Mouse (Mus musculus) neural tube, embryonic 12.5 days (tissue): ENCODE measurements around the gene Ston2. TPM values are rescaled to one million over a fixed set of nuclear protein-coding genes. Genes with fewer than 3 reads are reported as not detected.

ENCODE experiments used
- ATAC-seq: fragments of 200-750 bp; cut with Nextera tagmentation; 2 replicates; pipeline ENCODE4 v1.8.0; 2017; ENCODE audit warnings: low read depth, mild to moderate bottlenecking, moderate TSS enrichment, moderate library complexity; ENCODE audit not compliant: low FRiP score
- H3K27ac ChIP-seq: fragments of 300-500 bp; sonication (generic); 2 replicates; pipeline ENCODE4 v1.5.1; 2016
- H3K27me3 ChIP-seq: fragments of 300-500 bp; sonication (generic); replicated peaks from 2 replicates; pipeline ENCODE4 v1.6.1; 2016; ENCODE audit warnings: mild to moderate bottlenecking
- H3K36me3 ChIP-seq: fragments of 300-500 bp; sonication (generic); 2 replicates; pipeline ENCODE4 v1.6.1; 2016; ENCODE audit warnings: mild to moderate bottlenecking
- H3K4me1 ChIP-seq: fragments of 300-500 bp; sonication (generic); 2 replicates; pipeline ENCODE4 v1.6.1; 2016
- H3K4me2 ChIP-seq: fragments of 300-500 bp; sonication (generic); replicated peaks from 2 replicates; pipeline ENCODE4 v1.6.1; 2016; ENCODE audit warnings: mild to moderate bottlenecking
- H3K4me3 ChIP-seq: fragments of 300-500 bp; sonication (generic); 2 replicates; pipeline ENCODE4 v1.5.1; 2016
- H3K9ac ChIP-seq: fragments of 300-500 bp; sonication (generic); 2 replicates; pipeline ENCODE4 v1.6.1; 2016; ENCODE audit warnings: mild to moderate bottlenecking
- H3K9me3 ChIP-seq: fragments of 300-500 bp; sonication (generic); 2 replicates; pipeline ENCODE4 v1.6.1; 2016; ENCODE audit warnings: mild to moderate bottlenecking
- WGBS: fragments of 180-500 bp; shearing (Covaris S2); methylation state at CpG from one replicate; pipeline ENCODE4 v1.1.7; 2016; 5-methylcytosine and 5-hydroxymethylcytosine counted together
- polyA plus RNA-seq: library from polyadenylated mRNA; unstranded; fragments of >200 nt; fragmentation: Nextera tagmentation; extraction: Ambion mirVana; gene quantifications from 2 replicates; pipeline ENCODE4 v1.2.1, GENCODE M21; 2016

Gene Ston2
- 6.7 and 7.9 TPM in 2 replicates for polyA plus RNA-seq

- ATAC-seq = no peak
- H3K27me3 ChIP-seq = no peaks in the 10 kb centered on the region
- no peak within 1 kb of the TSS for H3K9ac ChIP-seq
- H3K4me2 ChIP-seq = no peak within 1 kb of the TSS
- H3K4me1 ChIP-seq = no peaks in the 10 kb centered on the region
- no peak within 1 kb of the TSS for H3K27ac ChIP-seq
- H3K36me3 ChIP-seq = no peaks in the 10 kb centered on the region
- 75% methylated on average over 9 of the region's 9 CpGs for WGBS
- no peaks in the 10 kb centered on the region for H3K9me3 ChIP-seq
- H3K4me3 ChIP-seq = no peak within 1 kb of the TSS
Observed at GRCm38 (mm10) chr12:91787959-91788437, at the start of gene Ston2. TSS of gene Ston2 (minus strand) at chr12:91788387.

GRCm38 (mm10) chr12:91837401-91838065, 49.3 kb upstream of the Ston2 start:
- Histone ChIP-seq H3K9me3 (no peaks in the 10 kb centered on the region), H3K36me3 (peaks cover 74% of the 10 kb centered on the region), H3K27me3 (no peaks in the 10 kb centered on the region), H3K27ac (no peak overlapping the region), H3K4me1 (no peaks in the 10 kb centered on the region), H3K9ac (no peak overlapping the region), H3K4me3 (no peak overlapping the region), H3K4me2 (no peak overlapping the region)
- 90% methylated on average over 7 of the region's 7 CpGs for WGBS
- ATAC-seq = no peak

GRCm38 (mm10) chr12:91833939-91834333, 45.7 kb upstream of the Ston2 start:
- no peaks in the 10 kb centered on the region for H3K9me3 ChIP-seq
- whole genome bisulfite sequencing = 82% methylated on average over 5 of the region's 5 CpGs
- no peak overlapping the region for H3K4me2 ChIP-seq
- no peak for ATAC-seq
- H3K27me3 ChIP-seq = no peaks in the 10 kb centered on the region
- no peaks in the 10 kb centered on the region for H3K4me1 ChIP-seq
- no peak overlapping the region for H3K27ac ChIP-seq
- H3K4me3 ChIP-seq = no peak overlapping the region
- peaks cover 66% of the 10 kb centered on the region for H3K36me3 ChIP-seq
- no peak overlapping the region for H3K9ac ChIP-seq

- Histone ChIP-seq H3K27me3 (no peaks in the 10 kb centered on the region), H3K36me3 (peaks cover 64% of the 10 kb centered on the region), H3K9me3 (no peaks in the 10 kb centered on the region), H3K4me2 (no peak overlapping the region), H3K4me3 (no peak overlapping the region), H3K27ac (no peak overlapping the region), H3K9ac (no peak overlapping the region), H3K4me1 (no peaks in the 10 kb centered on the region)
- 93% methylated on average over 3 of the region's 3 CpGs for WGBS
- ATAC-seq = no peak
Observed at GRCm38 (mm10) chr12:91833237-91833938, 45.2 kb upstream of the Ston2 start.

- H3K27me3 ChIP-seq = no peaks in the 10 kb centered on the region
- H3K36me3 ChIP-seq = peaks cover 55% of the 10 kb centered on the region
- no peak overlapping the region for H3K4me3 ChIP-seq
- no peak overlapping the region for H3K9ac ChIP-seq
- WGBS = 90% methylated on average over 7 of the region's 7 CpGs
- no peak overlapping the region for H3K4me2 ChIP-seq
- no peaks in the 10 kb centered on the region for H3K9me3 ChIP-seq
- no peak overlapping the region for H3K27ac ChIP-seq
- ATAC-seq = no peak
- H3K4me1 ChIP-seq = no peaks in the 10 kb centered on the region
Observed at GRCm38 (mm10) chr12:91831410-91831809, 43.2 kb upstream of the Ston2 start.

- 92% methylated on average over 12 of the region's 12 CpGs for WGBS
- no peaks in the 10 kb centered on the region for H3K9me3 ChIP-seq
- no peak overlapping the region for H3K4me3 ChIP-seq
- no peak overlapping the region for H3K27ac ChIP-seq
- peaks cover 67% of the 10 kb centered on the region for H3K36me3 ChIP-seq
- no peak overlapping the region for H3K4me2 ChIP-seq
- no peak overlapping the region for H3K9ac ChIP-seq
- H3K27me3 ChIP-seq = no peaks in the 10 kb centered on the region
- no peaks in the 10 kb centered on the region for H3K4me1 ChIP-seq
- no peak for ATAC-seq
Observed at GRCm38 (mm10) chr12:91820461-91820860, 32.3 kb upstream of the Ston2 start.

GRCm38 (mm10) chr12:91818726-91819125, 30.5 kb upstream of the Ston2 start:
- WGBS = 93% methylated on average over 4 of the region's 4 CpGs
- Histone ChIP-seq H3K4me3 (no peak overlapping the region), H3K4me2 (no peak overlapping the region), H3K4me1 (no peaks in the 10 kb centered on the region), H3K36me3 (peaks cover 68% of the 10 kb centered on the region), H3K9me3 (no peaks in the 10 kb centered on the region), H3K9ac (no peak overlapping the region), H3K27ac (no peak overlapping the region), H3K27me3 (no peaks in the 10 kb centered on the region)
- ATAC-seq = no peak

- 33% methylated on average over 10 of the region's 10 CpGs for WGBS
- H3K27ac ChIP-seq = no peak overlapping the region
- H3K9me3 ChIP-seq = no peaks in the 10 kb centered on the region
- H3K4me2 ChIP-seq = no peak overlapping the region
- H3K27me3 ChIP-seq = no peaks in the 10 kb centered on the region
- no peaks in the 10 kb centered on the region for H3K4me1 ChIP-seq
- no peak overlapping the region for H3K9ac ChIP-seq
- 0 out of 2 replicates have a peak, but pooled peaks have one; percentile 53 for ATAC-seq
- H3K4me3 ChIP-seq = no peak overlapping the region
- peaks cover 66% of the 10 kb centered on the region for H3K36me3 ChIP-seq
Observed at GRCm38 (mm10) chr12:91815990-91816389, 27.8 kb upstream of the Ston2 start.

- Histone ChIP-seq H3K4me1 (no peaks in the 10 kb centered on the region), H3K9ac (no peak overlapping the region), H3K4me3 (no peak overlapping the region), H3K4me2 (no peak overlapping the region), H3K27me3 (no peaks in the 10 kb centered on the region), H3K36me3 (peaks cover 69% of the 10 kb centered on the region), H3K9me3 (no peaks in the 10 kb centered on the region), H3K27ac (no peak overlapping the region)
- no peak for ATAC-seq
- WGBS = 97% methylated on average over 11 of the region's 11 CpGs
Observed at GRCm38 (mm10) chr12:91815552-91815951, 27.4 kb upstream of the Ston2 start.

GRCm38 (mm10) chr12:91808911-91809310, 20.7 kb upstream of the Ston2 start:
- no peak overlapping the region for H3K9ac ChIP-seq
- peaks cover 58% of the 10 kb centered on the region for H3K36me3 ChIP-seq
- H3K4me3 ChIP-seq = no peak overlapping the region
- H3K4me1 ChIP-seq = no peaks in the 10 kb centered on the region
- no peaks in the 10 kb centered on the region for H3K9me3 ChIP-seq
- H3K27ac ChIP-seq = no peak overlapping the region
- H3K27me3 ChIP-seq = no peaks in the 10 kb centered on the region
- H3K4me2 ChIP-seq = no peak overlapping the region
- ATAC-seq = no peak
- WGBS = 94% methylated on average over 8 of the region's 8 CpGs

GRCm38 (mm10) chr12:91807761-91808160, 19.6 kb upstream of the Ston2 start:
- Histone ChIP-seq H3K36me3 (peaks cover 47% of the 10 kb centered on the region), H3K27ac (no peak overlapping the region), H3K4me2 (no peak overlapping the region), H3K4me3 (no peak overlapping the region), H3K4me1 (no peaks in the 10 kb centered on the region), H3K9ac (no peak overlapping the region), H3K27me3 (no peaks in the 10 kb centered on the region), H3K9me3 (no peaks in the 10 kb centered on the region)
- WGBS = 72% methylated on average over 6 of the region's 6 CpGs
- no peak for ATAC-seq

GRCm38 (mm10) chr12:91807095-91807494, 18.9 kb upstream of the Ston2 start:
- WGBS = 89% methylated on average over 11 of the region's 11 CpGs
- Histone ChIP-seq H3K9ac (no peak overlapping the region), H3K4me1 (no peaks in the 10 kb centered on the region), H3K9me3 (no peaks in the 10 kb centered on the region), H3K27me3 (no peaks in the 10 kb centered on the region), H3K4me2 (no peak overlapping the region), H3K36me3 (peaks cover 43% of the 10 kb centered on the region), H3K27ac (no peak overlapping the region), H3K4me3 (no peak overlapping the region)
- no peak for ATAC-seq
